Mouse (Mus musculus) spleen, embryonic (tissue): ENCODE data around the gene Hddc3.

Experiments used
- CTCF ChIA-PET: fragments of 350-600 bp; sonication (Branson Sonifier 250); formaldehyde crosslinking; loops from one replicate; lab custom pipeline; 2022; lab: Charles Lee

Gene Hddc3

DNA sequence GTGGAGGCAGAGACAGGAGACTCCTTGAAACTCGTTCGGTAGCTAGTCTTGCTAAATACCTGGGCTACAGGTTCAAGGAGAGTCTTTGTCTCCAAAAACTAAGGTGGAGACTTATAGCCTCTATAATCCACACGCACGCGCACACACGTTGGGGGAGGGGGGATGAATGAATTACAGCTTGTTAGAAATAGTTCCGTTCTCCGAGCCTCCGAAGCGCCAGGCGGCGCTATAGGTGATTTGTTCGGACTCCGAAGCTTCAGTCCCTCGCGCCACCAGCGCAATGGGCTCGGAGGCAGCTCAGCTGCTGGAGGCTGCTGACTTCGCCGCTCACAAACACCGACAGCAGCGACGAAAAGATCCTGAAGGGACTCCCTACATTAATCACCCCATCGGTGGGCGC is at the start of gene Hddc3:
TSS of gene Hddc3 (plus strand) at position 247 of the 400 bp plus-strand sequence.
- CTCF ChIA-PET, result interaction anchor here (0.6 to 3.1 kb wide), 4 partner anchors 13 to 269 kb away, joined by 3 to 10 read pairs (median 4); no protein-coding TSS in a partner anchor

DNA sequence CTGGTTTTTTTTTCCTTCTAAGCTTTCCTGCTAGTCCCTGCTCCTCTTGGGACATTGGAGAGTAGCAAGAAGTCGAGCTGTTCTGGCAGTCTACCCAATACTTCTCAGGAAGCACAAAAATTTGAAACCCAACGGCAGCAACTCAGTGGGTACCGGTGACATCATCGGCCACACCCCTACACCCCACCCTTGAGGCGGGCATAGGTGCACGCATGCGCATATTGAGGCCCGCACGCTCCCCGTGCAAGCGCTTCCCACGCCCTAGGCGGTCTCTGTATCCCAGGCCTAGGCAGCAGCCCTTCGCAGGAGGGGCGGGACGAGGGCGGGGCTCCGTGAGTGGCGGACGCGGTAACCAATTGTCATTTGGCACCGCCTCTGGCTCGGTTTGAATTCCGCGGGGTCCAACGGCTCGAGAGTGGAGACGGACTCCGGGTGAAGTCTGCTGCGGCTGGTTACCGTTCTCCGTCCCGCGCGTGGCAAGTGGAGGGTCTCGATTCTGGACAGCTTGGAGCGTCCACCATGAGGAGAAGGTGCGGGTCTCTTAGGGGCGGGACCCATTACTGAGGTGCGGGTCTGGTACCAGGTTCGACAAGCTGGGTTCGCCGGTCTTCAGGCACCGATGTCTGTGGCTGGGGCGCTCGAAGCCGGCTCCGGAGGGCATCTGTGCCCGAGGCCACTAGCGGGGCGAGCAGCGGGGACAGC is 48.7 kb upstream of the Hddc3 start, which contains the start of gene Prc1:
TSS of gene Prc1 (plus strand) at position 389 of the 702 bp plus-strand sequence.
- CTCF ChIA-PET, result interaction anchor here (1.1 to 1.4 kb wide), 2 partner anchors 34 to 138 kb away, joined by 4 to 6 read pairs; no protein-coding TSS in a partner anchor

DNA sequence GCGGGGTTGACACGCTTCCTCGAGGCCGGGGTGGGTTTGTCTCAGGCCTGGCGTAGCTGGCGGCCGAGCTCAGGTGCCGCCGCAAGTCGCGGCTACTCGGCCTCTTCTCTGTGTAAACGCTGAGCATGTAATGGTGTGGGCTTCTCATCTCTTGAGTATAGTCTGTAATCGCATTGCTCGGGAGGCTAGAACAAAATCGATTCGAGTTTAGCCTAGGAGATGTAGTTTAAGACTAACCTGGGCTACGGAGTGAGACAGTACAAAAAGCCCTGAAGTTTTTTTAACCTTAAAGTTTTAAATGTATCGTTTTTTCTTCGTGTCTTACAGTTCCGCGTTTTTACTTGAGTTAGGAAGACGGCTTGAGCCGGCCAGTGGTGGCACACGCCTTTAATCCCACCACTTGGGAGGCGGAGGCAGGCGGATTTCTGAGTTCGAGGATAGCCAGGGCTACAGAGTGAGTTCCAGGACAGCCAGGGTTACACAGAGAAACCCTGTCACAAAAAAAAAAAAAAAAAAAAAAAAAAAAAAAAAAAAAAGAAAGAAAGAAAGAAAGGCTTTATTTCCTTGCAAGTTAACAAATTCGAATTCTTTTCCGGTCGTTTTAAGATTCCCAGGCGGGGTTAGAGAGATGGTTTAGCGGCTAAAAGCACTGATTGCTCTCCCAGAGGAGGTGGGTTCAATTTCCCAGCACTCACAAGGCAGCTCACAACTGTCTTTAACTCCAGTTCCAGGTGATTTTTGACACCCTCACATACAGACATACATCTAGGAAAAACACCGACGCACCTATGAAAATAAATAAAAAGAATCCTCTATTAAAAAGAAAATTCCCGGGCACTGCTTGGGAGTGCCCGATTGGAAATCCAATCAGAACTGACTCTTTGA is 47.9 kb upstream of the Hddc3 start:
- CTCF ChIA-PET, result interaction anchor here (1.1 kb wide), 1 partner anchor 139 kb away, joined by 4 read pairs; no protein-coding TSS in a partner anchor

DNA sequence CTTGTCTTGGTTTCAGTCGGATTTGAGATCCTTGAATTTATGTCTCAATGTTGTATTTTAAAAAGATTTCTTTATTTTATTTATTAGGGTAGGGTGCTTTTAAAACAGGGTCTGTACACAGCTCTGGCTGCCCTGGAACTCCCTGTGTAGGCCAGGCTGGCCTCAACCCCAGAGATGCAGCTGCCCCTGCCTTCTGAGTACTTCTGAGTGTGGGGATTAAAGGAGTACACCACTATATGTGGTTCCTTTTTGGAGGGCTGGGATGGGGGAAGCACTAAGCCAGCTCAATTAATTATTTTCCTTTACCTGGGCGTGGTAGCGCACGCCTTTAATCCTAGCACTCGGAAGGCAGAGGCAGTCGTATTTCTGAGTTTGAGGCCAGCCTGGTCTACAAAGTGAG is 46.4 kb upstream of the Hddc3 start:
- CTCF ChIA-PET, result no interaction called here

DNA sequence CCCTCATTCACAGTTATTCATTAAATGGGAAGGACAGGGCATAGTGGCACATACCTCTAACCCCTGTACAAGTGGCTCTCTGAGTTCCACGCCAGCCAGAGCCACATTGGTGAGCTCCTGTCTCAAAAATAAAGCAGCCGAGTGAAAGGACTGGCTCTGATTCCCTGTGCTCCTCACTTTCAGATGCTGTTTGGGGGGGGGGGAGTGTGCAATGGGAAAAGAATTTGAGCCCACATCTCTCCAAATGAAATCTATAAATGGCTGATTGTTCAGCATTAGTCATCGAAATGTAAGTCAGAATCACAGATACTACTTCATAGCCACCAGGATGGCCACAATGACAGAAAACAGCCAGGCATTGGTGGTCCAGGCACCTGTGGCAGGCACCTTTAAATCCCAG is 45.9 kb upstream of the Hddc3 start:
- CTCF ChIA-PET, result no interaction called here

DNA sequence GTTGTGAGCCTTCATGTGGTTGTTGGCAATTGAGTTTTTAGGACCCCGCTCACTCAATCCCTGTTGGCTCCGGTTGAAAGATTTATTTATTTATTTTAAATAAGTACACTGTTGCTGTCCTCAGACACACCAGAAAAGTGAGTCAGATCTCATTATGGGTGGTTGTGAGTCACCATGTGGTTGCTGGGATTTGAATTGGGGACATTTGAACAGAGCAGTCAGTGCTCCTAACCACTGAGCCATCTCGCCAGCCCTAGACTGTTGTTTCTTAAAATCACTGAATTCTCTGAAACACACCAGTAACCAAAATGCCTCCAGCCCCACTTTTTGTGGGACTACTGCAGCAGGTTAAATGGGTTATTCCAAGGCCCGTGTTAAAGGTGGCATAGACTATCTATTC is 44.1 kb upstream of the Hddc3 start:
- CTCF ChIA-PET, result no interaction called here

DNA sequence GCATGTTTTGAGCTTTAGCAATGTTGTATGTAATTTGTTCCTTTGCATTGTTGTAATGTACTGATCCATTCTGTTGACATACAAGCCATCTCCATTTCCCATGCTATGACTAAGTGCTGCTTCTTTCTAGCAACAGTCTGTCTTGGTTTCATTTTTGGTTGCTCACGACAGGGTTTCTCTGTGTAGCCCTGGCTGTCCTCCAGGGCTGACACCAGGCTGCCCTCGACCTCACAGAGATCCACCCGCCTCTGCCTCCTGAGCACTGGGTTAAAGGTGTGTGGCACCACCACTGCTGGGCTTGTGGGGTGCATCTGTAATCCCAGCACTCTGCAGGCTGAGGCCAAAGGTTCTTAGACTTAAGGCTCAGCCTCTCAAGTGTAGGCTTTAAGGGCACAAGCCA is 43.3 kb upstream of the Hddc3 start:
- CTCF ChIA-PET, result no interaction called here

DNA sequence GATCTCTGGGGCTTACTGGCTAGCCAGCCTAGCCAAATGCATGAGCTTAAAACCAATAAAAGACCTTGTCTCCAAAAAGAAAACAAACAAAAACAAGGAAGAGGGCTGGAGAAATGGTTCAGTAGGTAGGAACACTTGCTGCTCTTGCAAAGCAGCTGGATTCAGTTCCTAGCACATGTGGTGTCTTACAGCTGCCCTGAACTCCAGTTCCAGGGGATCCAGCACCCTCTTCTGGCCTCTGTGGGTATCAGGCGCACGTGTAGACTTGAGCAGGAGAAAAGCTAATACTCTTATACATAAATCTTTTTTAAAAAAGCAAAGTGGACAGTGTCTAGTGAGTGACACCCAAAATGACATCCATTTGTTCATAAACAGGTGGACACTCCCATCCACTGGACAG is 41.4 kb upstream of the Hddc3 start:
- CTCF ChIA-PET, result interaction anchor here (0.6 kb wide), 1 partner anchor 159 kb away, joined by 6 read pairs; no protein-coding TSS in a partner anchor

DNA sequence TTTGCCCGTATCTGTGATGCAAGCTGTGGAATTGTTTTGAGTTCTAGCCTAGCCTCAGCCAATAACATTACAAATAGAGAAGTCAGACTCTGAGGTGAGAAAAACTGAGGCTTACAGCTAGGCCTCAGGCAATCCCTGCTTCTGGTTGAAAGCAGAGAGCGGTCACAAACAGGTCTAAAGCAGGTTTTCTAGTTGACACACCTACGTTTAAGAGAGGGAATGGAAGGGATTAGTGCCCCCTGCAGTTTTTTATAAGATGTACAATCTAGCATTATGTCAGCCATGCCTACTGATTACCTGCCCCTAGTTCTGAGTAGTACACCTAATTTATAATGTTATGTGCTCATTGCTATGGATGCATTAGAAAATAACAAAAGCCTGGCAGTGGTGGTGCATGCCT is 35.1 kb upstream of the Hddc3 start:
- CTCF ChIA-PET, result interaction anchor here (0.7 kb wide), 1 partner anchor 355 kb away, joined by 3 read pairs; no protein-coding TSS in a partner anchor

DNA sequence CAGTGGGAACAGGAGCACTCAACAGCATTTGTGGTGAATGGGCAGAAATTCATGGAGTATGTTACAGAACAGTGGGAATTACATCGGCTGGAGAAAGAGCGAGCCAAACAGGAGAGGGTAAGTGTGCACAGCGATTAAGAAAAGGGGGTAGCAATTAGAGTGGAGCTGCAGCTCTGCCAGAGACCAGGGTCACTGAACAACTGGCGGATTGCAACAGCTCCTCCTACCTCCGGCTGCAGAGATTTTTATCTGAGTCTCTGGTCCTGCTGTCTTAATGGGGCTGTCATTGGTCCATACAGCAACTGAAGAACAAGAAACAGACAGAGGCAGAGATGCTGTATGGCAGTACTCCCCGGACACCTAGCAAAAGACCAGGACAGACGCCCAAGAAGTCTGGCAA is 32.1 kb upstream of the Hddc3 start:
- CTCF ChIA-PET, result no interaction called here

DNA sequence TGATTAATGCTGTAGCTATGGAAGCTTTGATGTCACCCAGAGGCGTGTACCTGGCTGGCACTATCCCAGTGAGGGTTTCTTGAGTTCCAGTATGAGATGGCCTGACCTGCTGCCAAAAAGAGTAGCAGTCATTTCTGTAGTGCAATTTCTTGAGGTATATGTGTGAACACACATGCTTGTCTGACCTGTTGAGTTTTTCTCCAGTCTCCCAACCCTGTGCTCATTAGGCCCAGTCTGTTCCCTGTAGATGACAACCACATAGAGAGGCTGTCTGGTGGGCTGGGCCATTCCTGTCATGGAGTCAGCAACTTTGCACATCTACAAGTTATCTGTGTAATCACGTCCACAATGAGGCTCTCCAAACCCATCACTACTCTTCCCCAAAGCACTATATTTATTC is 27.2 kb upstream of the Hddc3 start:
- CTCF ChIA-PET, result no interaction called here

DNA sequence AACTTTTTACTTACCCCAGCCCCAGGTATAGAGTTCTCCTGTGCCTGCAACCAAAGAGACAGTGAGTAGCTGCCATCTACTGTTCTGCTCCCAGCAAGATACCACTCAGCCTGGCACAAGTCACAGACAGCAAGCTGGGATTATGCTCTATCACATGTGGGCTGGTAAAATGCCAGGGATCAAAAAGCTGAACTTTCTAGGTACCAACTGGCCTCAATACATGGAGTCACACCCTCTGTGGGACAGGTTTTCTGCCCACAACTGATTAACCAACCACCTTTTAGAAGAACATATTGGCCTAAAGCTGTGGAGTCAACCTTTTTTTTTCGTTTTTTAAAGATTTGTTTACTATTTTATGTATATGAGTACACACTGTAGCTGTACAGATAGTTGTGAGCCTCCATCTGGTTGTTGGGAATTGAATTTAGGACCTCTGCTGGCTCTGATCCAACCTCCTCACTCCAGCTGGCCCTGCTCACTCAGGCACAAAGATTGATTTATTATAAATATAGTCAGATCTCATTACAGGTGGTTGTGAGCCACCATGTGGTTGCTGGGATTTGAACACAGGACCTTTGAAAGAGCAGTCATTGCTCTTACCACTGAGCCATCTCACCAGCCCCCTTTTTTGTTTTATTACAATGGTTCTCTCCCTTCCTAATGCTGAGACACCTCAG is 25.3 kb upstream of the Hddc3 start:
- CTCF ChIA-PET, result no interaction called here

DNA sequence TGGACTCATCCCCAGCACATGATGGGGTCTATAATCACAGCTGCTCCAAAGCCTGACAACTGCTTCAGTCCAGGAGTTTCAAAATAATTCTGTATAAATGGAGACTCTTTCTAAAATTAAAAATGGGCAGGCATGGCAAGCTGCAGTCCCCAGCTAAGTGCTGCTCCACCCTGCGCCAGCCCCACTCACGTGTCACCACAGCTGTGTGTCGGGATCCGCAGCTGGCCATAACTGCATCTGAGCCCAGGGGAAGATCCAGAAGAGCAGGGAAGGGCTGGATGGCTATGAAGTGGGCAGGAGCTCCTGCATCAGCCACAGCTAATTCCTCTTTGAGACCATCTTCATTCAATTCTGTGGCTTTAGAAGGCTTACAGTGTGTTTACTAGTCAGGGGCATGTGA is 24.2 kb upstream of the Hddc3 start:
- CTCF ChIA-PET, result interaction anchor here (0.6 kb wide), 2 partner anchors 14 to 178 kb away, joined by 3 to 6 read pairs; no protein-coding TSS in a partner anchor

DNA sequence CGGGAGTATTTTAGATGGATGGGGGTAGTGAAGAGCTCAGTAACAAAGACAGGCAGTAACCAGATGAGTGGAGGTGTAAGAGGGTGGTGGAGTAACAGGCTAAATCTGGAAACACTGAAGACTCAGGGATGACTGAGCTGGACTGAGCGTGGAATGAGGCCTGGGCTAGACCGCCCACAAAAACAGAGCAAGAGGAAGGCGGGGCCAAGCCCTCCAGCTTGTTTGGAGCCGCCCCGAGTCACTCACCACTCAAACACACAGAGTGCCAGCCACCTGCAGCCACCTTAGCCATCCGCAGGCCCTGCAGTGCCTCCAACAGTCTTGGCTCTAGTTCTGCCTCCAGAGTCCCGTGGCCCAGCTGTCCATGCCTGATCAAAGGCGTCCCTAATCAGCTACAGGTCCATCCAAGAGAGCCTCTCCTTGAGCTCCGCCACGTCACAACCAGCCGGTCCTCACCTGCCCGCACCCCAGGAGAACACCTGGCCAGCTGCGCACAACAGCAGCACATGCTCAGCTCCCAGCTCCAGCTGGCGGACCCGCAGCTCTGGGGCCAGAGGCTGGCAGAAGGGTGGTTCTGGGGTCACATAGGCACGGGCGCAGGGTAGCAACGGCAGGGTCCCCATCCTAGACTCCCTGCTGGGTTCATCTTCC is 22.9 kb upstream of the Hddc3 start:
- CTCF ChIA-PET, result interaction anchor here (0.5 kb wide), 1 partner anchor 211 kb away, joined by 3 read pairs; no protein-coding TSS in a partner anchor

DNA sequence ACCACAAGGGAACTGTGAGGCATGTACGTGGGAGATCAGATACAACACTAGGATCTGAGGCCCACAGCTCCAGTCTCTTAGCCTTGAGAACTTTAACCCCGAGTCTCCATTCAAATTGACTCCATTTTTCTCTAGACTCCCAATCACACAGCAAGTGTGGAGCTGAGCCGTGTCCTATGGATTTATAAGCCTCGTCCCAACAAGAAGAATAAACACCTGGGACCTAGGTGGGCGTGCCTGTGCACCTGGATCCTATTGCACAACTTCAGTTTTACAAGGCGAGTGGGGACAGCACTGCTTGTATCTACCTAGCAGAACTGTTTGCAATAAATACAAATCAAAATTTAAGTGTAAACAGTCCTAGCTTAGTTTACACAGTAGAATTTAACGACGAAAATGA is 19.6 kb upstream of the Hddc3 start:
- CTCF ChIA-PET, result interaction anchor here (0.6 kb wide), 1 partner anchor 37 kb away, joined by 6 read pairs; no protein-coding TSS in a partner anchor

DNA sequence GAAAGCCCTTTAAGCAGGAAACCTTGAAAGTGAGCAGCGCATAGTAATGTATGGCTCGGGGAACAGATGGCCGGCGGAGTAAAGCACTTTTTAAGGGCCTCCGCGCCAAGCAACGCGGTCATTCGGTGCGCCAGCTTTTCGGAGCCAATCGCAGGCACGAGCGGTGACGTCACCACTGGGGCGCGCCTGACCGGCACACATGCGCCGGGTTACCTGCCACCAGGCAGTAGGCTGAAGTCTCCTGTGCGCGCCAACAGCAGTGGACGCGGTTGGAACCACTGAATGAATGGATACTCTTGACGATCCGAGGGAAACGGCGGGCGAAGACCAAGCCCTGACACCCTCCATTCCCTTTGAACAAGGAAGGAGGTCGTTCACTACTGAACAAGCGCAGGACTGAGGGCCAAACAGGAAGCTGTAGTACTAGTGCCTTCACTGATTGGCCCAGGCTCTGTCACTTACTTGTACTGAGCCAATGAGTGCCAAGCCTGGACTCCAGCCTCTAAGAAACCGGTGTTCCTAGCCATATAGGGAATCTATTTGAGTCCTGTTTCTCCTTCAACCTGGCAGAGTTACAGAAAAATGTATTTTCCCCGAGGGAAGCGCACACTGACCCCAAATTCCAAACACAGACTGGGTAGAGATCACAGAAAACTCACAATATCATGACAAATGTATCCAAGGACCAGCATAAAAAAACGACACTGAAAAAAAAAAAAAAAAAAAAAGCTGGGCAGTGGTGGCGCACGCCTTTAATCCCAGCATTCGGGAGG is 18.7 kb upstream of the Hddc3 start, which contains the start of gene Rccd1:
TSS of gene Rccd1 (minus strand) at position 412 of the 773 bp plus-strand sequence.
- CTCF ChIA-PET, result interaction anchor here (0.6 to 0.7 kb wide), 6 partner anchors 16 to 303 kb away, joined by 3 to 11 read pairs (median 7); no protein-coding TSS in a partner anchor

DNA sequence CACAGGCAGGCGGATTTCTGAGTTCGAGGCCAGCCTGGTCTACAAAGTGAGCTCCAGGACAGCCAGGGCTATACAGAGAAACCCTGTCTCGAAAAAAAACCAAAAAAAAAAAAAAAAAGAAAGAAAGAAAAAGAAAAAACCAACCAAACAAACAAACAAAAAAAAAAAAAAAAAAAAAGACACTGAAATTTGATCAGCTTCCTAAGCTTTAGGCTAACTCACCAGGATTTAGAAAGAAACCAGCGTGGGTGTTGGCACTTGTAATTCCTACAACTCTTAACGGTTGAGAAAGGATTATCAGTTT is 18.1 kb upstream of the Hddc3 start:
- CTCF ChIA-PET, result interaction anchor here (0.6 to 0.7 kb wide), 6 partner anchors 9 to 302 kb away, joined by 3 to 11 read pairs (median 4); no protein-coding TSS in a partner anchor

DNA sequence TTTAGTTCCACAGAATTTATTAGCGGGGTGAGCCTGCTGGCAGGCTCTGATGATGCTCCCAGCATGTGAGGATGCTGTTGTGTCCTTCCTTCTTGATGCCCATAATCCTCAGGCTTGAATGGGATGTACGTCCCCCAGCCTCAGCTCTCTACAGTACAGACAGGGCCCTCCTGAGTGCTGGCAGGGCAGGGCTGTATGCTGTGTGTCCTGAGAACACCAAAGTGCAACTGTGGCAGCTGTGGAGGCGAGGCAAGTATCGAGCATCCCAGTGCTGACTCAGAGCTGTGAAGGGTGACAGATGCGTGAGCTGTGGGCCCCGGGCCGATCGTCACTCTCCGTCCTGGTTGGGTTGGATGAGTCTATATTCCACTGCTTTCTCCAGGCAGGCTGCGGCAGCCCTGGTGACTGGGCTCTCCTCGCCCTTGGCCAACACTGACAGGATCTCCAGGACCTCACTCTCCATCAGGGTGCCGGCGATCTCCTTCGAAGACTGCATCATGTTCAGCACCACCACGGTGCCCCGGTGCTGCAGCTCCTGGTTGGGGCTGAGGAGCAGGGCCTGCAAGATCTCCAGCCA is 17.5 kb upstream of the Hddc3 start:
- CTCF ChIA-PET, result interaction anchor here (0.6 to 0.7 kb wide), 2 partner anchors 9 to 302 kb away, joined by 5 to 11 read pairs; no protein-coding TSS in a partner anchor

DNA sequence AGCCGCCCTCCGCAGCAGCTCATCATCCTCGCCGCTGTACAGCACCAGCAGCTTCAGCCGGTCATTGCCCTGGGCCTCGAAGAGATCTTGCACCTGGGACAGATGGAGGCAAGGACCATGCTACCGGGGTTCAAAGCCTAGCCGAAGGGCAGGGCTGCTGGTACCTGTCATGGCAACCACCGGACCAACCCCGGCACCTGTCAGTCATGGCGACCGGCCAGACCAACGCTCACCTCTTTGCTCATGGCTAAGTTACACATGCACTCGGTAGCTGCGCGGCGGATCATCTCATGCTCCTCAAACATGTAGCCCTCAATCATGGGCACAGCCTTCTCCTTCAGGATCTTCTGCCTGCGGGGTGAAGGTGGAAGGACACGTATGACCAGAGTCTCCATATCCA is 16.8 kb upstream of the Hddc3 start:
- CTCF ChIA-PET, result no interaction called here

DNA sequence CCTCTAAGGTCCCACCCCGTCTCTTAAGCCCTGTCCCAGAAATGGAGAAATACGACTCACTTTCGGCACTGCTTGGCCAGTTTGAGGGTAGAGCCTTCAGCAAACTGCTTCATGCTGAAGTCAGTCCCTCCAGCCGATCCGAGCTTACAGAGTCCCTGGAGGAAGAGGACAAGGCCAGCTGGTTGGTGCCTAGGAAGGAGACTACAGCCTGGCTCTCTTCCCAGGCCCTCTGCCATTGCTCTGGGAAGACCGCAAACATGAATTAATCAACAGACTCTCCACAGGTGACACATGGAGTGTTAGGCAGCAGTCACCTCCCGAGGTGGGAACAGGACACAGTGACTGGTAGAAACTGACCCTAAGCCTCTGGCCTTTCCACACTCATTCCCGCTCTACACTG is 12.6 kb upstream of the Hddc3 start:
- CTCF ChIA-PET, result no interaction called here
